Mouse (Mus musculus) testis, adult 2 months (tissue): ENCODE data around the gene Bcl2l14. TPM values are rescaled to one million over a fixed set of nuclear protein-coding genes. Genes with fewer than 3 reads are reported as not detected.

Experiments used
- H3K27ac ChIP-seq: fragments of 200-500 bp; 2 replicates; pipeline ENCODE4 v1.5.1; 2012; ENCODE audit warnings: low read depth, low read length; ENCODE audit not compliant: control insufficient read depth, insufficient read depth
- H3K27me3 ChIP-seq: fragments of 200-500 bp; 2 replicates; pipeline ENCODE4 v1.6.1; 2012; ENCODE audit warnings: mild to moderate bottlenecking, low read length, moderate library complexity; ENCODE audit not compliant: control insufficient read depth, insufficient read depth
- H3K36me3 ChIP-seq: fragments of 200-500 bp; 2 replicates; pipeline ENCODE4 v1.6.1; 2012; ENCODE audit warnings: mild to moderate bottlenecking, low read length; ENCODE audit not compliant: control insufficient read depth, insufficient read depth
- H3K4me1 ChIP-seq: fragments of 200-500 bp; 2 replicates; pipeline ENCODE4 v1.6.1; 2012; ENCODE audit warnings: low read length; ENCODE audit not compliant: control insufficient read depth, insufficient read depth
- H3K4me3 ChIP-seq: fragments of 200-500 bp; 2 replicates; pipeline ENCODE4 v1.5.1; 2012; ENCODE audit warnings: low read depth, mild to moderate bottlenecking, low read length, moderate library complexity, mixed read lengths; ENCODE audit not compliant: control insufficient read depth
- CTCF ChIP-seq: fragments of 200-500 bp; IDR thresholded peaks from 2 replicates; pipeline ENCODE4 v1.5.1; 2012; ENCODE audit warnings: low read depth, mild to moderate bottlenecking, inconsistent platforms, low read length, moderate library complexity; ENCODE audit not compliant: control insufficient read depth, insufficient read depth, insufficient replicate concordance
- POLR2A ChIP-seq: fragments of 200-500 bp; IDR thresholded peaks from 2 replicates; pipeline ENCODE4 v1.6.1; 2012; ENCODE audit warnings: low read depth, mild to moderate bottlenecking, inconsistent platforms, low read length, moderate library complexity; ENCODE audit not compliant: control insufficient read depth
- polyA plus RNA-seq: library from polyadenylated mRNA; depleted of rRNA; stranded (reverse); fragments of >200 nt; gene quantifications from 2 replicates; pipeline ENCODE4 v1.2.3, GENCODE M21; 2012

The Bcl2l14 gene
- polyA plus RNA-seq, 1 experiment: 70.3 TPM

DNA sequence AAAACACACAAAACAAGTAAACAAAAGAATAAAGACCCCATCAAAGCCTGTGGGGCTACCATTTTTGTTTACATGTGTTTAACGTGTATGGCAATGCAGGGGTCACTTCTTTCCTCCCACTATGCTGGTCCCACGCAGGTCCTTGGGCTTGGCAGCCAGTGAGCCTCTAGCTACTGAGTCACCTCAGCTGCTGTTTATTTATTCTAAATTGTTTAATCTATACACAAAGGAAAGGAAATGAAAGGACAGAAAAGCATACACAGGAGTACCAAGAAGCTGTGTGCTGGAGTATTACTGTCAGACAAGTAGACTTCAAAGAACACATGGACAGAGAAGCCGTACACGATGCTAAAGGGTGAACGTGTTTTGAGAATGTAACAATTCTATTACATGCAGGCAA, 47.8 kb downstream of the Bcl2l14 start:
- TF ChIP-seq POLR2A: no peak
- no peak for TF ChIP-seq CTCF

GRCm38 (mm10) chr6:134448451-134448850, 52.3 kb downstream of the Bcl2l14 start:
- no peak for TF ChIP-seq POLR2A
- no peak for TF ChIP-seq CTCF
- H3K4me3 ChIP-seq: no peak overlapping the region
- no peak overlapping the region for H3K27ac ChIP-seq
- H3K27me3 ChIP-seq: no peaks in the 10 kb centered on the region
- H3K36me3 ChIP-seq: no peaks in the 10 kb centered on the region; the same call in 1 of the 2 replicates
- H3K4me1 ChIP-seq: no peaks in the 10 kb centered on the region

More for the DNA sequence above, 47.8 kb downstream of the Bcl2l14 start:
- peaks cover 3% of the 10 kb centered on the region; the same call in 1 of the 2 replicates for H3K4me1 ChIP-seq
- H3K36me3 ChIP-seq: no peaks in the 10 kb centered on the region
- no peak overlapping the region for H3K4me3 ChIP-seq
- H3K27me3 ChIP-seq: no peaks in the 10 kb centered on the region
- no peak overlapping the region for H3K27ac ChIP-seq

GRCm38 (mm10) chr6:134449958-134450357, 53.8 kb downstream of the Bcl2l14 start:
- TF ChIP-seq POLR2A: no peak
- no peak for TF ChIP-seq CTCF
- no peak overlapping the region for H3K27ac ChIP-seq
- H3K27me3 ChIP-seq: no peaks in the 10 kb centered on the region
- H3K4me3 ChIP-seq: no peak overlapping the region
- no peaks in the 10 kb centered on the region for H3K4me1 ChIP-seq
- no peaks in the 10 kb centered on the region; the same call in 1 of the 2 replicates for H3K36me3 ChIP-seq

GRCm38 (mm10) chr6:134450661-134451119, 54.6 kb downstream of the Bcl2l14 start:
- H3K4me3 ChIP-seq: no peak overlapping the region
- H3K36me3 ChIP-seq: no peaks in the 10 kb centered on the region; the same call in 1 of the 2 replicates
- no peaks in the 10 kb centered on the region for H3K4me1 ChIP-seq
- H3K27me3 ChIP-seq: no peaks in the 10 kb centered on the region
- H3K27ac ChIP-seq: no peak overlapping the region
- TF ChIP-seq POLR2A: no peak

DNA sequence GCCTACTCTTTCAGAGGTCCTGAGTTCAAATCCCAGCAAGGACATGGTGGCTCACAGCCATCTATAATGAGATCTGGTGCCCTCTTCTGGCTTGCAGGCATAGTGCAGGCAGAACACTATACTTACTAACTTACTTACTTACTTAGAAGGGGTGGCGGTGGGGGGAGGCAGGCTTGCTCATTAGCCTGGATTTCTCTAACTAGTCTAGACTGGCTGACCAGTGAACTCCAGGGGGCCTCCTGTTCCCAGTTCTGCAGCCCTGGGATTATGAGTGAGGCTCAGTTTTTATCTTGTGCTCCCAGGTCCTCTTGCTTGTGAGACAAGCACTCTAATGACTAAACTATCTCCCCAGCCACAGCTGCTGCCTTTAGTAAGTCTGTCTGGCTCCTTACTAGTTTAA, 58.0 kb downstream of the Bcl2l14 start:
- no peak for TF ChIP-seq CTCF
- no peak for TF ChIP-seq POLR2A
- H3K4me3 ChIP-seq: no peak overlapping the region
- H3K4me1 ChIP-seq: no peaks in the 10 kb centered on the region
- H3K36me3 ChIP-seq: no peaks in the 10 kb centered on the region; the same call in 1 of the 2 replicates
- H3K27me3 ChIP-seq: no peaks in the 10 kb centered on the region
- no peak overlapping the region for H3K27ac ChIP-seq

DNA sequence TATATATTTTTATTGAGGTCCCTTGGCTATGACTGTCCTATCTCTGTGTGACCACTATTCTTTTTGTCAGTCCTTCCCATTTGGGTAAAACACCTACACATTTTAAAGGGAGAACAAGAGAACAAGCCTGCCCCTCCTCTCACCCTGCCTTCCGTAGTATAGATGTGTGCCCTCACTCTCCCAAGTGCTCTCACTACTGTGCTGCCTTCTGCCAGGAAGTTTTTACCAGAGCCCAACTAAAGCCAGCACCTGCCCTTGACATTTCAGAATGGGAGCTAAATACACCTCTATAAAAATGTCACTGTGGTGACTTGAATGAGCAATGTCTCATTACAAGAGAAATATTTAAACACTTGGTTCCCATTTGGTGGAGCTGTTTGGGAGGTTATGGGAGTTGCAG, 62.3 kb downstream of the Bcl2l14 start:
- no peak for TF ChIP-seq POLR2A
- no peak for TF ChIP-seq CTCF
- Histone ChIP-seq H3K4me3 (no peak overlapping the region), H3K4me1 (no peaks in the 10 kb centered on the region), H3K36me3 (no peaks in the 10 kb centered on the region), H3K27ac (no peak overlapping the region), H3K27me3 (no peaks in the 10 kb centered on the region)

DNA sequence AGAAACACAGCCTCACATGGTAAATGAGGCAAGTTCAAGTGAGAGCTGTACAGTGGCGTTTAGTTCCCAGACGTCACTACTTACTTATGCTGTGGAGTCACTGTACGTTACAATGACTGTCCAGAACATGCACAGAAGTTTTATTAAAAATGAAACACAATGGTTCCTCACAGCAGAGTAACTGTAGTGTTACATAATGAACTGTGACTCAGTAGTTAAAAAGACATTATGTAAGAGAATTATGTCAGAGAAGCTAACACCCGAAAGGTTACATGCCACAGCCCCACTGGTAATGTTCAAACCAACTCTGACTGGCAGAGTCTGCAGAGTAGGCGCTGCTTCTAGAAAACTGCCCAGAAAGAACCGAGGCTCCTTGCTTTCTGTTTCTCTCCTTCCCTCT, 65.1 kb downstream of the Bcl2l14 start:
- no peaks in the 10 kb centered on the region for H3K4me1 ChIP-seq
- TF ChIP-seq POLR2A: no peak
- no peak for TF ChIP-seq CTCF
- no peaks in the 10 kb centered on the region for H3K27me3 ChIP-seq
- H3K4me3 ChIP-seq: no peak overlapping the region
- H3K36me3 ChIP-seq: no peaks in the 10 kb centered on the region
- no peak overlapping the region for H3K27ac ChIP-seq

DNA sequence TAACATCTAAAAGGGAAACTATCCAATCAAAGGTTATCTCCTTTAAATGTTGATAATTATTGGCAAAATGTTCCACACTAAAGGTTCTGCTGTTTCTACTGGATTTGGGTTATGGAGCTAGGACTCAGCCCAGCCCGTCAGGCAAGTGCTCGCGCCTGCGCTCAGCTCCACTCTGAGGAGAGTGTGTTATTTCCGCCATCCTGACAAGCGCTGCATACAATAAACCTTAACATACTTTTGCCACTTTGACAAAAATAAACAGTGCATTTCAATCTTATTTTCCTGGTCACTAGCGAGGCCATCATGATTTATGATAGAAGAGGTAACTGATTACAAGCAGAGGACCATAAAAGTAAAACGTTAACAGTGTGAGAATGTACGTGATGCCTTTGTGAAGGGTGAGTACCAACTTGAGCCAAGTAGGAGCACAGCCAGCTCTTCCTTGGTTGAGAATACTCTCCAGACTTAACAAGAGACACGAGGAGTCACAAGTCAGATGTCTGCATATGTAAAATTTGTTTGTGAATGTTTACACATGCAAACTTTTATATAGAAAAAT, 70.6 kb downstream of the Bcl2l14 start:
- Histone ChIP-seq H3K27me3 (no peaks in the 10 kb centered on the region), H3K27ac (no peak overlapping the region), H3K4me1 (no peaks in the 10 kb centered on the region), H3K36me3 (no peaks in the 10 kb centered on the region), H3K4me3 (no peak overlapping the region)
- TF ChIP-seq CTCF (no peak), POLR2A (no peak)
